Mouse (Mus musculus) lung, postnatal 0 days (tissue): ENCODE results near the gene Dpp9. TPM values are rescaled to one million over a fixed set of nuclear protein-coding genes. Genes with fewer than 3 reads are reported as not detected.
"Not testable (repeated sequence)": the region's sequence is repeated elsewhere in the genome, so short reads cannot be mapped to it uniquely, and the experiment has no call there.

Source experiments
- ATAC-seq: fragments of 200-750 bp; cut with Nextera tagmentation; 2 replicates; pipeline ENCODE4 v1.8.0; 2017; ENCODE audit warnings: moderate library complexity
- DNase-seq: peaks from one replicate; pipeline ENCODE4 v3.0.0-alpha.2; 2016; ENCODE audit warnings: low spot score
- H3K27ac ChIP-seq: fragments of 300-500 bp; sonication (generic); 2 replicates; pipeline ENCODE4 v1.5.1; 2014; ENCODE audit warnings: antibody characterized with exemption, mild to moderate bottlenecking, low read length, mixed read lengths
- H3K27me3 ChIP-seq: fragments of 300-500 bp; sonication (generic); replicated peaks from 2 replicates; pipeline ENCODE4 v1.6.1; 2014; ENCODE audit warnings: low read length, mixed read lengths; ENCODE audit not compliant: insufficient read depth
- H3K36me3 ChIP-seq: fragments of 300-500 bp; sonication (generic); 2 replicates; pipeline ENCODE4 v1.6.1; 2014; ENCODE audit warnings: low read length, mixed read lengths; ENCODE audit not compliant: insufficient read depth
- H3K4me1 ChIP-seq: fragments of 300-500 bp; sonication (generic); 2 replicates; pipeline ENCODE4 v1.6.1; 2014; ENCODE audit warnings: antibody characterized with exemption, low read depth, low read length, mixed read lengths; ENCODE audit not compliant: insufficient read depth
- H3K4me2 ChIP-seq: fragments of 300-500 bp; sonication (generic); replicated peaks from 2 replicates; pipeline ENCODE4 v1.6.1; 2014; ENCODE audit warnings: low read depth, mild to moderate bottlenecking, low read length, moderate library complexity, mixed read lengths
- H3K4me3 ChIP-seq: fragments of 300-500 bp; sonication (generic); 2 replicates; pipeline ENCODE4 v1.5.1; 2014; ENCODE audit warnings: low read depth, low read length
- H3K9ac ChIP-seq: fragments of 300-500 bp; sonication (generic); replicated peaks from 2 replicates; pipeline ENCODE4 v1.6.1; 2014; ENCODE audit warnings: low read depth, mild to moderate bottlenecking
- H3K9me3 ChIP-seq: fragments of 300-500 bp; sonication (generic); 2 replicates; pipeline ENCODE4 v1.6.1; 2016; ENCODE audit warnings: low read length, mixed read lengths
- CTCF ChIP-seq: IDR thresholded peaks from 2 replicates; pipeline ENCODE4 v1.5.1; 2016; ENCODE audit warnings: antibody characterized with exemption, mild to moderate bottlenecking
- EP300 ChIP-seq: IDR thresholded peaks from 2 replicates; pipeline ENCODE4 v1.6.1; 2016; ENCODE audit warnings: antibody characterized with exemption, mild to moderate bottlenecking, control low read depth
- WGBS: fragments of 180-500 bp; shearing (Covaris S2); extraction: QIAGEN DNeasy Blood & Tissue Kit; methylation state at CpG from one replicate; pipeline ENCODE4 v1.1.7; 2014; 5-methylcytosine and 5-hydroxymethylcytosine counted together
- polyA plus RNA-seq: library from polyadenylated mRNA; unstranded; fragments of >200 nt; fragmentation: Nextera tagmentation; extraction: Ambion mirVana; gene quantifications from 2 replicates; pipeline ENCODE4 v1.2.1, GENCODE M21; 2015

The Dpp9 gene
- polyA plus RNA-seq, 1 experiment from 2014 or later: 25.7 TPM

DNA sequence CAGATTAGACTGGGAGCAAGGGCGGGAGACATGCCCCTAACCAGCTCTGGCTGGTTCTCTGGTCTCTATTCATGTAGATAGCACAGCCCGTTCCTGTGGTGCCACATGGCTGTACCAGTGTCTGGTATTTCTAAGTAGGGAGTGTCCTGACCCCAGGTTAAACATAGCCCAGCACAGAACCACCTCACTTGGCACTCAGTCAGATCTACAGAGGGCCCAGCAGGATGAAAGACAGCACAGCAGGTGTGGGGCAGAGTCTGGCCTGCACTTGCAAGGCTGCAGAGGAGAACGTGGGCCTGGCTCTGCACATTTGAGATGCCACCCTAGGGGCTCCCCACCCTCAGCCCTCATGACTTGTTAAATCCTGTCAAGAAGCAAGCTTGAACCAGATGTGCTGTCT lies 42.5 kb upstream of the Dpp9 start:
- TF ChIP-seq EP300: no peak
- TF ChIP-seq CTCF: no peak
- Histone ChIP-seq H3K9ac (no peak overlapping the region), H3K4me2 (no peak overlapping the region), H3K4me3 (no peak overlapping the region), H3K36me3 (peaks cover 13% of the 10 kb centered on the region), H3K27me3 (no peaks in the 10 kb centered on the region), H3K27ac (no peak overlapping the region), H3K4me1 (peaks cover 3% of the 10 kb centered on the region; the same call in 1 of the 2 replicates), H3K9me3 (no peaks in the 10 kb centered on the region)
- WGBS: 68% methylated on average over 3 of the region's 3 CpGs
- ATAC-seq (no peak), DNase-seq (no peak)

DNA sequence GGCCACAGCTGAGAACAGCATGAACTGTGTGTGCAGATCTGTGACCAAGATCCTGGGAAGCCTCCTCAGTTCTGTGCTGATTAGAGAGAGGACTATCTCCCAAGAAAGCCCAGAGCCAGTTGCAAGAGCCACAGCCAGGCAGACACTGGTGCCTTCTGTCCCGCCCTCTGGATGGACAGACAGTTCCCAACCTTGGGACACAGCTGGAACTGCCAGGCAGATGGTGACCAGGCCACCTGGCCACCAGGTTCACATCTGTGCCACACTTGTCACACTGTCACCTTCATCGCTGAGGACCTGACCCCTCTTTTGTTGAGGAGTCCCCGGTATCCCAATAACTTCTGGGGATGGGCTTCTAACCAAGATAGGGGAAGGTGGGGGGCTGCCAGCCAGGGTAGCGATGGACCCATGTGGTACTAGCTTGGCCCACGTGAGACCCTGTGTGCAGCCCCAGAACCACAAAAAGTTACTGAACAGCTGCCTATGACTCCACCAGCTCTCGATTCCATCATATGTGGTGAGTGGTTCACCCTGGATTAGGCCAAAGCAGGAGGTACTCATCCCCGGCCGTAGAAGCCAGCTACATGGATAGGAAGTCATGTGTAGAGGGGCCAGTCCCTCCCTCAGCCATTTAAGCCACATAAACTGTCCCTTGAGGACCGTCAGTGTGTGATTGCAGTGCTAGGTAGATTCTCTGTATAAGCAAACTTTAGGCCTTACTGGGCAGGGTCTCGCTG lies 40.8 kb upstream of the Dpp9 start:
- Histone ChIP-seq H3K4me2 (no peak overlapping the region), H3K27me3 (no peaks in the 10 kb centered on the region), H3K4me1 (peaks cover 3% of the 10 kb centered on the region; the same call in 1 of the 2 replicates), H3K4me3 (no peak overlapping the region), H3K9ac (no peak overlapping the region), H3K9me3 (no peaks in the 10 kb centered on the region), H3K27ac (no peak overlapping the region), H3K36me3 (peaks cover 13% of the 10 kb centered on the region)
- ATAC-seq: no peak
- TF ChIP-seq CTCF (no peak), EP300 (no peak)
- no peak for DNase-seq
- 88% methylated on average over 10 of the region's 10 CpGs for WGBS

DNA sequence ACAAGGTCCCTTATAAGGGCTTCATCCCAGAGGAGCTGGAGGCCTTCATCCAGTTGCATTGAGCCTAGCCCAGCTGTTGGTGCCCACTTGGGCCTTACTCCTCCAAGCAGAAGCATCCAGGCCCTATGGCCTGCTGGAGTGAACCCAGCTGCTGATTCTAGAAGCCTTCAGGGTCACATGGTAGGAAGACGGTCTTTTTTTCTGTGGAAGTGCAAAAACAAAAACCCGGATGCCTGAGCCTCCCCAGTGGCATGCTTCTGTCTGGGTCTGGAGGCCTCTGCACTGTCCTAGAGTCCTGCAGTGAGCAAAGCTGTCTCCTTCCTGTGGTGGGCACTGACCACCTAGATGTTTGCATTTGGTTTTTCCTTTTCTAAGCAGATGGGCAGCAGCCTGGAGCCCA lies 40.1 kb upstream of the Dpp9 start:
- WGBS: 49% methylated on average over 2 of the region's 2 CpGs

DNA sequence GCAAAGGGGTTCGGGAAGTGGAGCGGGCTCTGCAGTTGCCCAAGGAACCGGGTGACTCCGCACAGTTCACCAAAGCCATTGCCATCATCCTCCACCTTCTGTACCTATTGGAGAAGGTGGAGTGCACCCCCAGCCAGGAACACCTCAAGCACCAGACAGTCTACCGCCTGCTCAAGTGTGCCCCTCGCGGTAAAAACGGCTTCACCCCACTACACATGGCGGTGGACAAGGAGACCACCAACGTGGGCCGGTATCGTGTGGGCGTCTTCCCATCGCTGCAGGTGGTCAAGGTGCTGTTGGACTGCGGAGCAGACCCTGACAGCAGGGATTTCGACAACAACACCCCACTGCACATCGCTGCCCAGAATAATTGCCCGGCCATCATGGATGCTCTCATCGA lies 39.6 kb upstream of the Dpp9 start:
- H3K4me3 ChIP-seq, H3K9ac ChIP-seq, DNase-seq, H3K27me3 ChIP-seq, H3K4me1 ChIP-seq, ATAC-seq, H3K27ac ChIP-seq, H3K4me2 ChIP-seq, H3K9me3 ChIP-seq: not testable (repeated sequence)
- WGBS: 92% methylated on average over 19 of the region's 19 CpGs
- H3K36me3 ChIP-seq: peaks cover 13% of the 10 kb centered on the region

More for the DNA sequence above, 40.1 kb upstream of the Dpp9 start:
- not testable (repeated sequence) for H3K4me2 ChIP-seq, H3K27me3 ChIP-seq, DNase-seq, H3K4me3 ChIP-seq, H3K4me1 ChIP-seq, H3K27ac ChIP-seq, H3K9ac ChIP-seq, H3K9me3 ChIP-seq, ATAC-seq
- H3K36me3 ChIP-seq: peaks cover 13% of the 10 kb centered on the region

DNA sequence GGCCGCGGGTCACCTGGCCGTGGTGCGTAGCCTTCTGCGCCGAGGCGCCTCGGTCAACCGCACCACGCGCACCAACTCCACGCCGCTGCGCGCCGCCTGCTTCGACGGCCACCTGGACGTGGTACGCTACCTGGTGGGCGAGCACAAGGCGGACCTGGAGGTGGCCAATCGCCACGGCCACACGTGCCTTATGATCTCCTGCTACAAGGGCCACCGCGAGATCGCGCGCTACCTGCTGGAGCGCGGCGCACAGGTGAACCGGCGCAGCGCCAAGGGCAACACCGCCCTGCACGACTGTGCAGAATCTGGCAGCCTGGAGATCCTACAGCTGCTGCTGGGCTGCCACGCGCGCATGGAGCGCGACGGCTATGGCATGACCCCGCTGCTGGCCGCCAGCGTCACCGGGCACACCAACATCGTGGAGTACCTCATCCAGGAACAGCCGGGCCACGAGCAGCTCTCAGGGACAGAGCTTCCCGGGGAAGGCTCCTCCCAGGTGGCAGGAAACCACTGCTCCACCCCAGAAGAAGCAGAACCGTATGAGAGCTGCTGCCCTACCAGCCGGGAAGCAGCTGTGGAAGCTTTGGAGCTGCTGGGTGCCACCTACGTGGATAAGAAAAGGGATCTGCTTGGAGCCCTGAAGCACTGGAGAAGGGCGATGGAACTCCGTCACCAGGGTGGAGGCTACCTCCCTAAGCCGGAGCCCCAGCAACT lies 38.6 kb upstream of the Dpp9 start:
- peaks cover 3% of the 10 kb centered on the region; the same call in 1 of the 2 replicates for H3K4me1 ChIP-seq
- WGBS: 7% methylated on average over 48 of the region's 58 CpGs
- peak overlapping the region; percentile 51 for H3K9ac ChIP-seq
- H3K4me2 ChIP-seq: peak overlapping the region; percentile 90
- H3K9me3 ChIP-seq: no peaks in the 10 kb centered on the region
- peaks cover 13% of the 10 kb centered on the region for H3K36me3 ChIP-seq
- peak overlapping the region; percentile 96 for H3K27ac ChIP-seq
- H3K27me3 ChIP-seq: no peaks in the 10 kb centered on the region
- ATAC-seq (peak; percentile 0; the same call in 1 of the 2 replicates), DNase-seq (no peak)
- H3K4me3 ChIP-seq: peak overlapping the region; percentile 61
- TF ChIP-seq EP300: no peak
- TF ChIP-seq CTCF: no peak; the same call in 1 of the 2 replicates

DNA sequence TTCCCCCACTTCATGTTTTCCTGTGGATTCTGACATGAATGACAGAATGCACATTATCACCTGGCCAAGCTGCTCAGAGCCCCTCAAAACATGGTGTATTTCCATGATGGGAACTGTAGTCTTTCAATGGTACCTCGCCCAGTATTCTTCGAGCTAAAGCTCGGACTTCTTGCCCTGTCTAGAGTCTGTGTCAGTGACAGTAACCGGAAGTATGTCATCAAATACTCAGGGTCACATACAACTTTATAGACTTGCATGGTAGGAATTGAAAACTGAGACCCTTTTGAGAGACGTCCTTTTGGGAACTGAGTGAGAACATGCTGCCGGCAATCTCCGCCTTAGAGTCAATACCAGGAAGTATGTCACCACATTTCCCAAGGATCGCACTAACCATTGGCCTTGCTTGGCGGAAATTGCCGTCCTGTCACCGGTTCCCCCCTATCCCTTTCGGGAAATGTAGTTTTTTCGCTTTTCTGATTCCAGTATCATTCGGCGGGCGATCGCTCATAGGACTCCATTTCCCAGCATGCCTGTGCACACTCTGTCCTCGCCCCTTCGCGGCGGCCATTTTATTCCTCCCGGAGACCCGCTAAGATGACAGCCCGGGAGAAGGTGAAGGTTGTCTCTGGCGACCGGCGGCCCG lies 37.7 kb upstream of the Dpp9 start, which contains the start of gene Fem1a:
Gene Fem1a, plus strand, starts transcription at position 572 of the 643 bp plus-strand sequence.
- Histone ChIP-seq H3K4me1 (peaks cover 3% of the 10 kb centered on the region; the same call in 1 of the 2 replicates), H3K27ac (peak within 1 kb of the TSS; percentile 96), H3K9me3 (no peaks in the 10 kb centered on the region), H3K4me2 (peak within 1 kb of the TSS; percentile 90), H3K4me3 (peak within 1 kb of the TSS; percentile 61), H3K9ac (peak within 1 kb of the TSS; percentile 51), H3K36me3 (peaks cover 13% of the 10 kb centered on the region), H3K27me3 (no peaks in the 10 kb centered on the region)
- DNase-seq (peak; percentile 100), ATAC-seq (peak; percentile 91)
- WGBS: under 1% methylated on average over 28 of the region's 28 CpGs
- no peak for TF ChIP-seq CTCF
- peak; percentile 60 for TF ChIP-seq EP300
